Mouse (Mus musculus) stomach, postnatal 0 days (tissue): Measurements from ENCODE around the gene Vmn1r191.

Experiments
- CTCF ChIP-seq: IDR thresholded peaks from 2 replicates; pipeline ENCODE4 v1.5.1; 2016; ENCODE audit warnings: antibody characterized with exemption, low read depth, mild to moderate bottlenecking, moderate library complexity
- EP300 ChIP-seq: optimal IDR thresholded peaks from 2 replicates; pipeline ENCODE3; 2016; ENCODE audit warnings: antibody characterized with exemption

DNA sequence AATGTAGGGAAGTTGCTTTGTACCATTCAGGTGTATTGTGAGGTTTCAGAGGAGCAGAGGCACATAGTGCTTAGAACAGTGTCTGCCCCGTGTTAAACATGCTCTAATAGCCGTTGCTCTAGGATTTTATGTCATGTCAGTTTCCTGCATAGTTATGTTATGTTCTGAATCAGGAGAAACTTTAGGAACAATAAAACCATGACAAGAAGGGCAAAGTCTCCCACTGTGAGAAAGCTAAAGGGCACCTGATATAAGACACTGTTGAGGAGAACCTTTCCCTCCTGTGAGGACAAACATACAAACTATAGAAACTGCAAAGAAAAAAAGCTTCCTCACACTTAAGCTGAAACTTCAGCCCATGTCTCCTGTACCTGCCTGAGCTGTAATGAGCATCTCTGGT is 6.6 kb upstream of the Vmn1r191 start:
- TF ChIP-seq CTCF: no peak
- TF ChIP-seq EP300: no peak
